Mouse (Mus musculus) heart, adult 2 months (tissue): ENCODE data around the gene Syn3. TPM values are rescaled to one million over a fixed set of nuclear protein-coding genes. Genes with fewer than 3 reads are reported as not detected.

ENCODE experiments used
- DNase-seq, 2 experiments: peaks; one replicate each; pipeline ENCODE4 v3.0.0; 2021
- H3K27ac ChIP-seq: fragments of 200-600 bp; 2 replicates; pipeline ENCODE4 v1.8.1; 2022
- H3K27me3 ChIP-seq: fragments of 200-500 bp; 2 replicates; pipeline ENCODE4 v1.6.1; 2012; ENCODE audit warnings: mild to moderate bottlenecking, low read length, inconsistent platforms, mixed read lengths; ENCODE audit not compliant: control insufficient read depth, insufficient read depth
- H3K36me3 ChIP-seq: fragments of 200-500 bp; 2 replicates; pipeline ENCODE4 v1.6.1; 2012; ENCODE audit warnings: low read length, inconsistent platforms; ENCODE audit not compliant: control insufficient read depth, insufficient read depth
- H3K4me1 ChIP-seq: fragments of 200-500 bp; 2 replicates; pipeline ENCODE4 v1.6.1; 2011; ENCODE audit warnings: low read length; ENCODE audit not compliant: control insufficient read depth, insufficient read depth
- H3K4me3 ChIP-seq: fragments of 200-600 bp; 2 replicates; pipeline ENCODE4 v1.8.1; 2022
- H3K79me2 ChIP-seq: fragments of 200-500 bp; replicated peaks from 2 replicates; pipeline ENCODE4 v1.6.1; 2012; ENCODE audit warnings: mild to moderate bottlenecking, inconsistent platforms, low read length, moderate library complexity, mixed read lengths; ENCODE audit not compliant: control insufficient read depth, insufficient read depth
- H3K9ac ChIP-seq: fragments of 200-500 bp; 2 replicates; pipeline ENCODE4 v1.6.1; 2012; ENCODE audit warnings: low read depth, mild to moderate bottlenecking, control low read depth, inconsistent platforms, low read length, mixed read lengths
- CTCF ChIP-seq: fragments of 200-600 bp; IDR thresholded peaks from 2 replicates; pipeline ENCODE4 v1.8.1; 2022; ENCODE audit warnings: antibody characterized with exemption, mild to moderate bottlenecking, moderate library complexity
- EP300 ChIP-seq: fragments of 200-500 bp; IDR thresholded peaks from 2 replicates; pipeline ENCODE4 v1.6.1; 2011; ENCODE audit warnings: low read depth, low read length, control low read depth; ENCODE audit not compliant: insufficient read depth
- POLR2A ChIP-seq: fragments of 200-500 bp; IDR thresholded peaks from 2 replicates; pipeline ENCODE4 v1.6.1; 2011; ENCODE audit warnings: mild to moderate bottlenecking, low read depth, low read length, control low read depth; ENCODE audit not compliant: insufficient read depth
- WGBS: fragments of 180-500 bp; shearing (Covaris S2); methylation state at CpG from one replicate; pipeline ENCODE4 v1.1.7; 2018; 5-methylcytosine and 5-hydroxymethylcytosine counted together
- intact Hi-C: fragments of 180-260 bp; cut with DNase I; formaldehyde crosslinking; loops from one replicate; pipeline ENCODE4 v1.15.1; 2025
- polyA plus RNA-seq: library from polyadenylated mRNA; depleted of rRNA; stranded (reverse); fragments of >200 nt; gene quantifications from 2 replicates; pipeline ENCODE4 v1.2.3, GENCODE M21; 2012
- total RNA-seq, 2 experiments: library from RNA; stranded (reverse); gene quantifications; 2 replicates each; pipeline ENCODE4 v1.2.3; 2021

The Syn3 gene
- total and polyA plus RNA-seq, 3 experiments = 0.31 to 0.75 (median 0.41) TPM

DNA sequence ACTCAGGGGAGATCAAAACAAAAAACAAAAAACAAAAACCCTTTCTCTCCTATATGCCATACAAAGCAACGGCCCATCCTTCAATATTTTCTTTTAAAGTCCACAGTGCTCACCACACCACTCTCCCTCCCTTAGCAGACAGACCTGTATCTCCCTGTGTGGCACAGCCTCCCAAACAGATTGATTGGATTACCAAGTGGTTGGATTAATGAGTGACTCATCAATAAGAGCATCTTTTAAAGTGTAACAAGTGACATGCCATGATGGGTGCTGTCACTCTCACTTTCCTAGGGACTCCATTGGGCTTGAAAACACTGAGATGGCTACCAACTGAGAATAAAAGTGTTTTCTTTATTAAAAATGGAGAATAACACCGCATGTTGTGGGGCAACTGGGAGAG is 2.8 kb downstream of the Syn3 start:
- Histone ChIP-seq H3K27me3 (no peaks in the 10 kb centered on the region), H3K79me2 (no peaks in the 10 kb centered on the region), H3K36me3 (no peaks in the 10 kb centered on the region), H3K9ac (no peak overlapping the region), H3K4me3 (no peak overlapping the region), H3K4me1 (no peaks in the 10 kb centered on the region), H3K27ac (no peak overlapping the region)
- intact Hi-C loops = no loop called here
- no peak for DNase-seq
- 89% methylated on average over 2 of the region's 2 CpGs for WGBS
- TF ChIP-seq CTCF = no peak
- TF ChIP-seq POLR2A = no peak

DNA sequence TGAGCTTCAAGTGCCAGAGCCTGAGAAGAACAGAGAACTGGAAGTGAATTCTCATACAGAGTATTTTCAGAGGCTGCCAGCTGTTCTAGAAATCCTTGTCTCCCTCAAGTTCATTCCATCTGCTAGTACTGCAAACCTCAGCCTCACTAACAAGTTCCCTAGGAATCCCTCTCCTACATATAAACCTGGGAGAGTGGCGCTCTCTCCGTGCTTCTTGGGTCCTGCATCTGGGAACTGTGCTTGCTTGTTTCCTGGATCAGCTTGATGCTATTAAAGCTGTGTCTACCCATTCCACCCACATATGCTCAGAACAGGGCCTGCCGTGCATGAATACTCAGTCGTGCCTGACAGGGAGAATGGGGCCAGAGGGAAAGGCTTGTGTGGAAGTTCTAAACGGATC is 5.6 kb downstream of the Syn3 start:
- Histone ChIP-seq H3K36me3 (no peaks in the 10 kb centered on the region), H3K27ac (no peak overlapping the region), H3K79me2 (no peaks in the 10 kb centered on the region), H3K4me1 (no peaks in the 10 kb centered on the region), H3K9ac (no peak overlapping the region), H3K4me3 (no peak overlapping the region), H3K27me3 (no peaks in the 10 kb centered on the region)
- WGBS = 85% methylated on average over 5 of the region's 5 CpGs
- DNase-seq = no peak
- intact Hi-C loops = no loop called here
- TF ChIP-seq EP300 (no peak), CTCF (no peak), POLR2A (no peak)

DNA sequence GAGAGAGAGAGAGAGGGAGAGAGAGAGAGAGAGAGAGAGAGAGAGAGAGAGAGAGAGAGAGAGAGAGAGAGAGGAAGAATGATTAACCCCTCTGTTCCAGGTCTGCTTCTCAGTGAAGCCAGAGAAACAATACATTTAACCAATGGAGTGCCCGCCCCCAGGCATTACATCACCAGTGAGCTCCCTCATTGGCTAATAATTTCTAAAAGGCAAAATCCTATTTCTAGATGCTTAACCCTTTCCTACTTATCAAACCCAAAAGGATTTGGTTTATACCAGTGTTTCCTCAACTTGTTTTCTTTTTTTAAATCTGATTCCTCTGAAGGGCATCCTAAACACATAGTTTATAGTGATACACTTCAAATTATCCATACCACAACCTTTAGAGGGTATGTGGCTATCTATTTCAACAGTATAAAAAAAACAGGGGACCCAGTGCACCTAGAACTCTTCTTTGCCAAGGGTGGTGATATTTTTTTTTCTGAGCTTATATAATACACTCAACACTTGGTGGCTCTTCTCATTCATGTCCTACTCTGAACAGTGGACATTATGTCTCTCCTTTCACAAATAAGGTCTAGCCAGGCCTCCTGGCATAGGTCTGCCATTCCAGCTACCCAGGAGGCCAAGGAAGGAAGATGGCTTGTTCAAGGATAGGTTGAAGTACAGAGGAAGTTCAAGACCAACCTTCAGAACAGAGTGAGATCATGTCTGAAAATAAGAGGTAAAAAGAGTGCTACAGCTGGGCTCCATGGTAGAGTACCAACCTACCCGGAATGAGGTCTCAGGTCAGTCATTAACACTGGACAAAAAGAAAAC is 6.4 kb downstream of the Syn3 start:
- 58% methylated on average over 2 of the region's 2 CpGs for WGBS
- Histone ChIP-seq H3K9ac (no peak overlapping the region), H3K4me1 (no peaks in the 10 kb centered on the region), H3K36me3 (no peaks in the 10 kb centered on the region), H3K27ac (no peak overlapping the region), H3K27me3 (no peaks in the 10 kb centered on the region), H3K79me2 (no peaks in the 10 kb centered on the region), H3K4me3 (no peak overlapping the region)
- intact Hi-C loops = no loop called here
- no peak for DNase-seq
- TF ChIP-seq CTCF = no peak
- TF ChIP-seq POLR2A = no peak
- TF ChIP-seq EP300 = no peak

DNA sequence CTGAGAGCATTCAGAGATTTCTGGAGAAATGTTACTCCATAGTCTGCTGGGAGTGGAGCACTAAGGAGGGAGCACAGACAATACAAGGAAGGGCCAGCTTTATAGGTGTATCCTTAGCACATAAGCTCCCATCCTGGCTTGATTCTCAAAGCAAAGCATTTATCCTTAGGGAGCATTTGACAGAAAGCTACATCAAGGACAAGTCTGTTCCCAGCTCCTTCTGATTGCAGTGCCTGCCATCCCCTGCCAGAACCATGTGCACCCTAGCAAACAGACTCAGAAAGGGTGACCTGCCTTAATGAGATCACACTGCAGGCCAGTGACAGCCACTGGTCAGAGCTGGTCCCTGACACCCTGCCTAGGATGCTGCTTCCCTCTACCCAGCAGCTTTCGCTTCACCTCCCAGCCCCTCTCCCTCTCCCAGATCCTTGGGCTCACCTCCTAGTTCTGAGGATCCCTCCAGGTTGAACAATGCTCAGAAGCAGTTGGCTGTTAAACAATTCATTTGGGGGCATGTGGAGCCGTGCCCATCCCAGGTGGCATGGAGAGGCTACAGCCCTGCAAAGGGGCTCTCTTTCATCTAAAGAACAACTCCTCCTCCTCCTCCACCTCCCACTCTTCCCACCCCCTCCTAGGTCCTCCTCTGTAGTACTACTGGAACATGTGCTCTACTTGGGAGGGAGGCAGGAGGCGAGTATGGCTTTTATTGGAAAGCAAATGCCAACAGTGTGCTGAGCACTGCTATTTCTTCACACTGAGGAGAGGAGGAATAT is 7.2 kb downstream of the Syn3 start:
- DNase-seq = no peak
- Histone ChIP-seq H3K4me3 (no peak overlapping the region), H3K36me3 (no peaks in the 10 kb centered on the region), H3K27me3 (no peaks in the 10 kb centered on the region), H3K27ac (no peak overlapping the region), H3K4me1 (no peaks in the 10 kb centered on the region), H3K9ac (no peak overlapping the region), H3K79me2 (no peaks in the 10 kb centered on the region)
- 42% methylated on average over 3 of the region's 3 CpGs for WGBS
- intact Hi-C loops = no loop called here
- no peak for TF ChIP-seq POLR2A
- no peak for TF ChIP-seq CTCF
- TF ChIP-seq EP300 = no peak

DNA sequence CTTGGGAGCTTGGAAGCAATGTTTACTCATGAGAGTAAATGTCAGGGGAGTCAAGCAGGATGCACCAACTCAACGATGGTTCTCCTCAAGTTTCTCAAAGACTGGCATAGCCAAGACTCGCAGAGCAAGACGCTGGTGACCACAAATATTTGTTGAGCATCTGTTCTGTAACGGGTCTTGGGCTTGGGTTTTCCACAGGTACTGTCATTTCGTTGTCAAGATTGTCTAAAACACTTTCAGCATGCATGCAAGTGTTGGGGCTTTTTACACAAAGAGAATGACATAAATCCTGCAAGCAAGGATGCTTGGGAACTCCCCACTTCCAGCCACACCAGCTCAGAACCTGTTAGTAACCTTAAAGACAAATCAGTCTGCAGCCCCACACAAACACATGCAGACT is 10.2 kb downstream of the Syn3 start:
- H3K9ac ChIP-seq = no peak overlapping the region
- no peaks in the 10 kb centered on the region for H3K4me1 ChIP-seq
- no peaks in the 10 kb centered on the region for H3K36me3 ChIP-seq
- no peaks in the 10 kb centered on the region for H3K27me3 ChIP-seq
- H3K79me2 ChIP-seq = no peaks in the 10 kb centered on the region
- H3K27ac ChIP-seq = no peak overlapping the region
- H3K4me3 ChIP-seq = no peak overlapping the region
- WGBS = 70% methylated on average over 5 of the region's 5 CpGs
- no peak for TF ChIP-seq POLR2A
- TF ChIP-seq EP300 = no peak
- no peak for TF ChIP-seq CTCF
- no peak for DNase-seq
- intact Hi-C loops = no loop called here

DNA sequence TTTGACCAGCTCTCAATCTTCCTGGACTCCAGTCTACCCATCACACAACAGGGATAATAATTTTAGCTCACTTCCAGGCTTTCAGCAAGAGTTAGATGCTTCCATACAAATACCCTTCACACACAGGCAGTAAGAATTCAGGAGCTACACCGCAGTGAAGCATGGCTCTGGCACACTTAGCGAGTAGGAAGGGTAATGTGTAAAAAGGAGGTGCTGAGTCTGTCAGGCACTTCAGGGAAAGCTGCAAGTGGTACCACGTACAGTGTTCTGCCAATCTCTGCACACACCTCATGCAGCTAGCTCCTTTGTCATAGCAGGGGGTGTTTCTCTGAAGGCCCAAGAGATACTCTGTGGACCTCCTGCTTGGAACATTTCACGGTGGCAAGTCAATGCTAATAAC is 12.7 kb downstream of the Syn3 start:
- H3K27me3 ChIP-seq = no peaks in the 10 kb centered on the region
- intact Hi-C loops = no loop called here
- TF ChIP-seq EP300 (no peak), CTCF (no peak), POLR2A (no peak)
- H3K4me3 ChIP-seq = no peak overlapping the region
- H3K4me1 ChIP-seq = no peaks in the 10 kb centered on the region
- H3K9ac ChIP-seq = no peak overlapping the region
- H3K79me2 ChIP-seq = no peaks in the 10 kb centered on the region
- H3K27ac ChIP-seq = no peak overlapping the region
- H3K36me3 ChIP-seq = no peaks in the 10 kb centered on the region
- 79% methylated on average over 4 of the region's 4 CpGs for WGBS
- DNase-seq = no peak
